Mouse (Mus musculus) forebrain, postnatal 0 days (tissue): Measurements from ENCODE around the gene Pik3c2a. TPM values are rescaled to one million over a fixed set of nuclear protein-coding genes. Genes with fewer than 3 reads are reported as not detected.

Source experiments
- ATAC-seq: fragments of 200-750 bp; cut with Nextera tagmentation; 2 replicates; pipeline ENCODE4 v1.8.0; 2017; ENCODE audit warnings: mild to moderate bottlenecking, moderate library complexity
- DNase-seq: peaks from one replicate; pipeline ENCODE4 v3.0.0-alpha.2; 2015
- H3K27ac ChIP-seq: fragments of 300-500 bp; sonication (generic); 2 replicates; pipeline ENCODE4 v1.5.1; 2014; ENCODE audit warnings: low read depth, mild to moderate bottlenecking, antibody characterized with exemption, low read length, moderate library complexity, mixed read lengths
- H3K27me3 ChIP-seq: fragments of 300-500 bp; sonication (generic); 2 replicates; pipeline ENCODE4 v1.6.1; 2014; ENCODE audit warnings: mild to moderate bottlenecking, low read length, mixed read lengths; ENCODE audit not compliant: insufficient read depth
- H3K36me3 ChIP-seq: fragments of 300-500 bp; sonication (generic); 2 replicates; pipeline ENCODE4 v1.6.1; 2014; ENCODE audit warnings: mild to moderate bottlenecking, moderate library complexity; ENCODE audit not compliant: insufficient read depth
- H3K4me1 ChIP-seq: fragments of 300-500 bp; sonication (generic); 2 replicates; pipeline ENCODE4 v1.6.1; 2014; ENCODE audit warnings: antibody characterized with exemption; ENCODE audit not compliant: insufficient read depth
- H3K4me2 ChIP-seq: fragments of 300-500 bp; sonication (generic); 2 replicates; pipeline ENCODE4 v1.6.1; 2014; ENCODE audit warnings: low read depth, mild to moderate bottlenecking, moderate library complexity
- H3K4me3 ChIP-seq: fragments of 300-500 bp; sonication (generic); 2 replicates; pipeline ENCODE4 v1.5.1; 2014; ENCODE audit warnings: low read depth, low read length, mixed read lengths
- H3K9ac ChIP-seq: fragments of 300-500 bp; sonication (generic); 2 replicates; pipeline ENCODE4 v1.6.1; 2014; ENCODE audit warnings: mild to moderate bottlenecking
- H3K9me3 ChIP-seq: fragments of 300-500 bp; sonication (generic); 2 replicates; pipeline ENCODE4 v1.6.1; 2016; ENCODE audit warnings: low read length
- CTCF ChIP-seq: sonication (generic); IDR thresholded peaks from 2 replicates; pipeline ENCODE4 v1.5.1; 2016; ENCODE audit warnings: antibody characterized with exemption, control low read depth, low read depth
- WGBS: fragments of 180-500 bp; shearing (Covaris S2); extraction: QIAGEN DNeasy Blood & Tissue Kit; methylation state at CpG from one replicate; pipeline ENCODE4 v1.1.7; 2014; 5-methylcytosine and 5-hydroxymethylcytosine counted together
- polyA plus RNA-seq: library from polyadenylated mRNA; unstranded; fragments of >200 nt; fragmentation: Nextera tagmentation; extraction: Ambion mirVana; gene quantifications from 2 replicates; pipeline ENCODE4 v1.2.1, GENCODE M21; 2015
- total RNA-seq: library from RNA; depleted of rRNA; stranded (reverse); fragments of >200 nt; gene quantifications from 2 replicates; pipeline ENCODE4 v1.2.3, GENCODE M21; 2014

Gene Pik3c2a
- total and polyA plus RNA-seq, 2 experiments from 2014 or later: 5.3 to 31.5 TPM

DNA sequence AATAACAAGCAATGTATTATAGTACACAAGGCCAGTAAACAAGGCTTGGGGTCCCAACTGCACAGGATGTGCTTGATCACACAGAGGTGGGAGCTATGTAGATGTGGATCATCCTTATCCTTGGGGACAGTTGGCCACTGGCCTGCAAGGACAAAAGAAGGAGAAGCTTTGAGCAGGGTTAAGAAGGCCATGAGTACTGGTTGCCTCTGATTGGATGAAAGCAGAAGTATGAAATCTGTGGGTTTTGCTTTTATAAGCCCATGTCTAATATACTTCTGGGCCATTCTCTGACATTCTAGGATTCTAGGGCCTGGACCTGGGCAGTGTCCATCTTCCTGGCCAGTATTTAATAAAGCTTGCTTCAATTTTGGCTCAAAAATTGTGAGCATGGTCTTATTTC, 32.6 kb upstream of the Pik3c2a start:
- H3K36me3 ChIP-seq: no peaks in the 10 kb centered on the region
- no peak overlapping the region for H3K4me3 ChIP-seq
- H3K27ac ChIP-seq: no peak overlapping the region
- no peaks in the 10 kb centered on the region for H3K4me1 ChIP-seq
- no peaks in the 10 kb centered on the region for H3K27me3 ChIP-seq
- DNase-seq: no peak
- no peak overlapping the region for H3K9ac ChIP-seq
- ATAC-seq: no peak
- H3K4me2 ChIP-seq: no peak overlapping the region
- H3K9me3 ChIP-seq: no peaks in the 10 kb centered on the region
- no peak for TF ChIP-seq CTCF

DNA sequence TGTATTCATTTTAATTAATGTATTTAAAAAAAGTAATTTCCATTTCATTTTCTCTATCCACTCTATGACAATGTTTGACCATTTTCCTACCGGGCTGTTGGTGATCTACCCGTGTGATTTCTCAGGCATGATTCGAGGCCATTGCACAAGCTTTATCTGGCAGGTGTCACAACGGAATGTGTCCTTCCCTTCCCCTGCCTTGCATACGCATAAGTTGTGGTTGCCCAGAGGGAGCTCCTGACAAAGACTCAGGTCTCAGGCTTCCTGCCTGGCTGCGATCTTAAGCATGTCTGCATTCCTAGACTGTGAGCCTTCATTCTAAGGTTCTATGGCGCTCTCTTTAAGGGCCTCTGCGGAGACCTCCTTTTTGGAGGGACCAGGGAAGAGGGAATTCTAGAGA, 18.9 kb upstream of the Pik3c2a start:
- Histone ChIP-seq H3K9ac (no peak overlapping the region), H3K36me3 (no peaks in the 10 kb centered on the region), H3K9me3 (no peaks in the 10 kb centered on the region), H3K27me3 (no peaks in the 10 kb centered on the region), H3K4me3 (no peak overlapping the region), H3K4me2 (no peak overlapping the region), H3K4me1 (no peaks in the 10 kb centered on the region), H3K27ac (no peak overlapping the region)
- no peak for DNase-seq
- no peak for TF ChIP-seq CTCF
- WGBS: 60% methylated on average over 8 of the region's 8 CpGs
- no peak for ATAC-seq

DNA sequence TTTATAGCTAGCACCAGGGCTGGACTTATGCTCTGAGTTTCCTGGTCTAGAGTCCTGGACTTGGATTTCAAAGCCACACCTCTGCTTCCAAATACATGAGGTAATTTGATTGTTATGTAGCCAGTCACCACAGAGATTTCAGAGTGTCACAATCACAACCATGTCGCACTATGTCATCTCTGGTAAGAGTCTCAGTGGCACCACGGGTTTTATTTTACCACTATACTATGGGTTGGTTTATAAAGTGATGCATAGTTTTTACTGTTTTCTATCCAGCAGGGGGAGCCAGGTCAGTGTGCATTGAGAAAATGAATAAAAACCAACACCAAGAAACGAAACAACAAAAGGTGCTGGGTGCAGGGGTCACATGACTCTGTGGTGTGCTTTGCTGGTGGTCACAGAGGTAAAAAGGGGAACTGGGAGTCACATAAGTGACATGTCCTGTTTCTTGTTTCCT, 15.8 kb upstream of the Pik3c2a start:
- 32% methylated on average over 3 of the region's 3 CpGs for WGBS
- H3K27ac ChIP-seq: no peak overlapping the region
- no peaks in the 10 kb centered on the region for H3K9me3 ChIP-seq
- peak; percentile 77 for TF ChIP-seq CTCF
- H3K4me1 ChIP-seq: no peaks in the 10 kb centered on the region
- H3K27me3 ChIP-seq: no peaks in the 10 kb centered on the region
- H3K9ac ChIP-seq: no peak overlapping the region
- H3K4me2 ChIP-seq: no peak overlapping the region
- H3K4me3 ChIP-seq: no peak overlapping the region
- peak; percentile 51 for DNase-seq
- peak; percentile 42; the same call in 1 of the 2 replicates for ATAC-seq
- H3K36me3 ChIP-seq: no peaks in the 10 kb centered on the region

DNA sequence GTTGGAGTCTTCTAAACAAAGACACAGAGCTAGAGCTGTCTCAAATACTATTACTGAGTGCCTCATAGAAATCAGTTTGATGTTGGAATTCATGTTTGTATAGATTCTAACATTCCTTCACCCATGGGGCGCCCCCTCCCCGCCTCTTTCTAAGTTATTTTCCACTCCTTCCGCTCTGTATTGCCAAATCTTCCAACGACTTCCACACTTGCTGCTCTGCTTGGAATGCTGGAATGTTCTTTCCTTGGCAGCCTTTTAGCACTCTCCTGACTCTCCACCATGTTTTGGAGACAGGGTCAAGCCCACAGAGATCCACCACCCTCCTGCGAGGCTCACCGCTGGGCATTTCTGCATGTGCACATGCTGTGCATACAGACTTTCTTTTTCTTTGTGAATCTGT, 14.1 kb upstream of the Pik3c2a start:
- ATAC-seq: no peak
- no peak overlapping the region for H3K27ac ChIP-seq
- no peaks in the 10 kb centered on the region for H3K4me1 ChIP-seq
- no peak overlapping the region for H3K4me3 ChIP-seq
- DNase-seq: no peak
- no peak for TF ChIP-seq CTCF
- H3K4me2 ChIP-seq: no peak overlapping the region
- H3K9ac ChIP-seq: no peak overlapping the region
- no peaks in the 10 kb centered on the region for H3K27me3 ChIP-seq
- no peaks in the 10 kb centered on the region for H3K36me3 ChIP-seq
- H3K9me3 ChIP-seq: no peaks in the 10 kb centered on the region
- 81% methylated on average over 6 of the region's 6 CpGs for WGBS

DNA sequence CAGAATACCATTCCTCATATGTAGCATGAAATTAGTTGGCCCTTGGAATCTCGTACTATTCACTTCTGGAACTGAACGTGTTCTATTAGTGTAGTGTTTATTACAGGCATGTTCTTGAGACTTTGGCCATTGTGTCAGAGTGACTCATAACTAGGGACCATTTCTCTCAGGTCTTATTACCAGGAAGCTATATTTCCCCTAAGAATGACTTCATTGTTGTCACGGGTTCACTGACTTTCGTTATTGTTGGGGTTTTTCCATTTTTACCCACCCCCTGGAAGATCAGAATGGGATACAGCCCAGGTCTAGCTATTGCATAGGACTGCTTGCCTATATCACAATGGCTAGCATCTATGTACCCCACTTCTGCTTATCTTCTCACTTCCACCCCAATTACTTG, 13.7 kb upstream of the Pik3c2a start:
- no peak for TF ChIP-seq CTCF
- DNase-seq: no peak
- H3K4me1 ChIP-seq: no peaks in the 10 kb centered on the region

DNA sequence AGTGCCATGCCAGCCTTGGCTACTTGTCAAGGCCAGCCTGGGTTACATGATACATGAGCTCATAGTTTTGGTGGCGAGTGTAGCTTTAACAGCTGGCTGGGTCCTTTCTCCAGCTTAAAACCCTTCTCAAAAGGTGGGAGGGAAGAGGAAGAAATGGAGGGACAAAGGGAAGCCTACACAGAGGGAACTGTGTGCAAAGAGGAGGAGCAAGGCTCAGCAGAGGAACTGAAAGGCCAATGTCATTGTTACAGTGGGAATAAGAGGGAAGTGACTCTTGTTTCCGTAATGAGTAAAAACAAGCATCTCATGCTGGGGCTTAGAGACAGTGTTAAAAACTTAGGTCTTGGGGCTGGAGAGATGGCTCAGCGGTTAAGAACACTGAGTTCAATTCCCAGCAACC, 3.4 kb upstream of the Pik3c2a start:
- Histone ChIP-seq H3K27me3 (no peaks in the 10 kb centered on the region), H3K9me3 (no peaks in the 10 kb centered on the region), H3K9ac (no peak overlapping the region), H3K4me3 (no peak overlapping the region), H3K4me2 (no peak overlapping the region), H3K4me1 (peaks cover 10% of the 10 kb centered on the region; the same call in 1 of the 2 replicates), H3K36me3 (no peaks in the 10 kb centered on the region), H3K27ac (no peak overlapping the region)
- ATAC-seq (no peak), DNase-seq (no peak)
- WGBS: 65% methylated on average over 3 of the region's 3 CpGs
- TF ChIP-seq CTCF: no peak

More for the DNA sequence above, 13.7 kb upstream of the Pik3c2a start:
- Histone ChIP-seq H3K36me3 (no peaks in the 10 kb centered on the region), H3K9me3 (no peaks in the 10 kb centered on the region), H3K4me3 (no peak overlapping the region), H3K9ac (no peak overlapping the region), H3K27me3 (no peaks in the 10 kb centered on the region), H3K4me2 (no peak overlapping the region), H3K27ac (no peak overlapping the region)
- 81% methylated on average over 4 of the region's 4 CpGs for WGBS
- no peak for ATAC-seq

DNA sequence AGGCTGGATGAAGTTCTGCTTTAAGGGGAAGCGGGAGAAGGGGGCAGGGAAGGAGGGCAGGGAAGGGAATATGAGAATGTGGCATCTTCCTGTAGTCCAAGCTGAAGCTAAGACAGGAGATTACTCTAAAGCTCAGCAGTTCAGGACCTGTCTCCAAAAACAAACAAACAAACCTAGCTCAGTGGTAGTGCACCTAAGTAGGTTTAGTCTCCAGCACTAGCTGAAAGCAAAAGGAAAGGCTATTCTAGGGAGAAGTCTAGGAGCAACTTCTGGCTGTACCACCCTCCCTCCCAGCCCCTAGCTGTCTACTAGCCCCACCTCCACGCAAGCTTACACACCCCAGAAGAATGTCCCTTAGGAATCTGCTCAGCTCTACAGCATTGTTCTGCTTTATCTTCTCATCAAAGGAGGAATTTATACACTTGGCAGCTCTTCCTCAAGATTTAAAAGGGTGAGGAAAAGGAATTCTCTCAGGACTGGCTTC, 1.1 kb upstream of the Pik3c2a start:
- H3K4me3 ChIP-seq: peak overlapping the region; percentile 70
- peak overlapping the region; percentile 86; the same call in 1 of the 2 replicates for H3K27ac ChIP-seq
- H3K27me3 ChIP-seq: no peaks in the 10 kb centered on the region
- no peak for TF ChIP-seq CTCF
- no peaks in the 10 kb centered on the region for H3K9me3 ChIP-seq
- 16% methylated on average over 2 of the region's 2 CpGs for whole genome bisulfite sequencing
- DNase-seq (no peak), ATAC-seq (no peak)
- peak overlapping the region; percentile 73 for H3K9ac ChIP-seq
- no peaks in the 10 kb centered on the region for H3K36me3 ChIP-seq
- H3K4me1 ChIP-seq: peaks cover 10% of the 10 kb centered on the region; the same call in 1 of the 2 replicates
- H3K4me2 ChIP-seq: peak overlapping the region; percentile 72
